Mouse (Mus musculus) right cerebral cortex, postnatal 10 days (tissue): ENCODE measurements around the gene Irs2.

Experiments used
- DNase-seq, 2 experiments: peaks; one replicate each; pipeline ENCODE4 v3.0.0; 2021; ENCODE audit warnings: low spot score in 2 of 2

Gene Irs2

DNA sequence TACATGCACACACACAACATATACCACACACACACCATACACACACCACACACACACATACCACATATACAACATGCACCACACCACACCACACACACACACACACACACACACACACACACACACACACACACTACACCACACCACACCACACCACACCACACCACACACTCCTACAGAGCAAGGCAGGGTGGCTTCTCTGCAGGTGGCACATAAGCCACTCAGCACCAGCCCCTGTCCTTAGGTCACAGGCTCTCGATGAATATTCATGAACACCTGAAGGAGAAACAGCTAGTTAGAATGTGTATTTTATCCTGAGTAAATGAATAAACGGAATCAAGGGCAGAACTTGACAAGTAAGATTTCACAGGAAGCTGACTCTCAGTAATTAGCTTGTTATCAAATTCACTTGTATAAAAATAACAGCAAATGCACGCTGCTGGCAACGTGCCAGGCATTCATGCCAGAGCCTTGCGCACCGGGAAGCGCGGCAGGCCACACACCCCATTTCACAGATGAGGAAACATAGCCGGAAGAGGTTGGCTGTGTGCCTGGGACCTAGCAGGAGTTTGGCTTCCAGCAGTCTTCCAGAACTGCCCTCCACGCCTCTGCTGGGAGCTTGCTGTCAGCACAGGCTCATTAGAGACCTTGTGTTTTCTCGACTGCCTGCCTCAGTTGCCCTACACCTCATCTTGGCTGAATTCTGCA lies 54.8 kb downstream of the Irs2 start:
- peak; percentile 81 to 84 for DNase-seq

DNA sequence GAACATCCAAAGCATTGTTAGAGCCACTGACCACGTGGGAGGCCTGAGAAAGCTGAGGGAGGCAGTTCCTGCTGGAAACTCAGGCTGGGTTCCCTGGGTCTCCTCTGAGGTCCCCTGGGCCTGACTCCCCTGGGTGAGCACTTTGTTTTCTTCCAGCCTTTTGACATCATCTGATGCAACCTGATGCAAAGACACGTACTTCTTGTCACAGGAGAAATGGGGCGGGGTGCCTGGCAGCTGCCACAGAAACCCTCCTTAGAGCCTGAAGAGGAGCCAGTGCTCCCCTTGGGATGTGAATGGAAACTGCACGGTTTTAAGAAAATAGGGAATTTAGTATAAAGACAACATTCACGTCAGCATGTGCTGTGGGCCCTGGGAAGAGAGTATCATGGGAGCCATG lies 55.6 kb downstream of the Irs2 start:
- DNase-seq, result no peak

DNA sequence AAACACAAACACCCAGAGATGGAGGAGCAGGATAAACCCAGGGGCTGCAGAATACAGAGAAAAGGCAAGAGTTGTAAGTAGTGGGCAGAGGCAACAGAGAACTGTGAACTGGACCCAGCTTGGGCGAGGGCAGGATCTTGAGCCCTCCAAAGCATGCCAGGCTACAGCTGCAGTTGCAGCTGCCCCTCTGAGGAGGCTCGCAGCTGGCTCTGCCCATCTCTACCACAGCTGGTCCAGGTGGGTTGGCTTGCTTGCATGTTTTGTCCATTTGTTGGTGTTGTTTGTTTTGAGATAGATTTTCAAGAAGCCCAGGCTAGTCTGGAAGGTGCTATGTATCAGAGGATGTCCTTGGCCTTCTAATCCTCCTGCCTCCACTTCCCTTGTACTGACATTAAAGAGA lies 56.0 kb downstream of the Irs2 start:
- no peak for DNase-seq

DNA sequence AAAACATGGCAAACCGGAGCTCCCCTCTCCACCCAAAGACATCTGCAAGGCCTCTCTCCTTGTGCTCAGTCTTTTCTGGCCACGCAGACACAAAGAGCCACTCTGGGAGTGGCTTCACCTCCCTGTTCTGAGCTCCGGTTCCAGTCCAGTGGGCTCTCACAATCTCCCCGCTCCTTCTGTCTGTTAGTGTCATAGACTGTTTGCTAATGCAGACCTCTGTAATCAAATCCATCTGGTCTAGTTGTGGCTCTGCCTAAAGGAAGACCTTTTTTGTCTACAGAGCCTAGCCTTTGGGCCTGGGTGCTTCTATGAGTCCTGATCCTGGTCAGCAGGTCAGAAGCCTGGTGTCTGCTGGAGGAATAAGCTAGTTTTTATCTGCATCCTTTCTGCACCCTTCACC lies 56.7 kb downstream of the Irs2 start:
- no peak for DNase-seq

DNA sequence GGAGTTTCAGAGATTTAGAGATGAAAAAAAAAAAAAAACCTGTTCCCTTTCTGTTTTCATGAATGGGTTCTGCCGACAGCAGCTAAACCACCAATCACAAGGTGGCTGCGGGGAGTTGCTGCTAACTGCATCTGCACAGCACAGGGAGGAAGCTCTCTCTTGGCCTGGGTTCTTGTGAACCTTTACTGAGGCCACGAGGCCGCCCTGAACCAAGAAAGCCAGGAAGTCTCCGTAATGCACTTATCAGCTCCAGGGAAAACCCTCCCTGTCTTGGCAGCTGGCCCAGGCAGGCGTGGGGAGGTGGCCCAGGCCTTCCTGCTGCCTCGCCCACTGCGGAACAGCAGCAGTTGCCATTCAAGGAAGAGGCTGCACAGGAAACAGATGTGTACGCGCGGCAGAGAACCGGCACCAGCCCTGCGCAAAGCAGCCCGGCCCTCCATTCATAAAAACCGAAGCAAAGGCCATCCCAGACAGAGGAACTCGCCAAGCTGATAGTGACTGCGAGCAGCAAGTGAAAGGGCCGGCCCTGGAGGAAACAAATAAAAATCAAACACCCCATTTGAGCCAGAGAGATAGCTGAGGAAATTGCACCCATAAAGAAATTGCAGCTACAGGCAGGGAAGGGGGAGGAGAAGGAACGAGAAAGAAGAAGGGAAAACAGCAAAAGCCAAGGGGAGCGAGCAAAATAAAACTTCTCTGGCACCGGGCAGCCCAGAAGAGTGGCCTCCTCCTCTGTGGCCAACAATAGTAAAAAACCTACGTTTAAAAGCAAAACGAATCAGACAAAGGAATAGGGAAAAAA lies 62.1 kb downstream of the Irs2 start:
- DNase-seq, result peak; percentile 85 to 86

DNA sequence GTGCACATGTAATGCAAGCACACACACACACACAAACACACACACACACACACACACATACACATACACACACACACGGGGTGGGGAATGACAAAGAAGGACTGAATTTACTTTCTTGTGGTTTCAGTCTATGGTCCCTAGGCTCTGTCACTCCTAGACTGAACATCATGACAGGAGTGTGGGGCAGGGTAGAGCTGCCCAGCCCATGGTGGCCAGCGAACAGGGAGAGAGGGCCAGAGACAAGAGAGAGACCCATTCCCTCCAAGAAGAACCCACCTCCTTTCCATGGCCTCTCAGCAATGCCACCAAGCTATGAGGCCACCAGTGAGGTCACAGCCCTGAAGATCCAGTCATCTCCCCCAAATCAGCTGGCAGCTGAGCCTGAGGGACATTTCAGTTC lies 62.8 kb downstream of the Irs2 start:
- no peak for DNase-seq

DNA sequence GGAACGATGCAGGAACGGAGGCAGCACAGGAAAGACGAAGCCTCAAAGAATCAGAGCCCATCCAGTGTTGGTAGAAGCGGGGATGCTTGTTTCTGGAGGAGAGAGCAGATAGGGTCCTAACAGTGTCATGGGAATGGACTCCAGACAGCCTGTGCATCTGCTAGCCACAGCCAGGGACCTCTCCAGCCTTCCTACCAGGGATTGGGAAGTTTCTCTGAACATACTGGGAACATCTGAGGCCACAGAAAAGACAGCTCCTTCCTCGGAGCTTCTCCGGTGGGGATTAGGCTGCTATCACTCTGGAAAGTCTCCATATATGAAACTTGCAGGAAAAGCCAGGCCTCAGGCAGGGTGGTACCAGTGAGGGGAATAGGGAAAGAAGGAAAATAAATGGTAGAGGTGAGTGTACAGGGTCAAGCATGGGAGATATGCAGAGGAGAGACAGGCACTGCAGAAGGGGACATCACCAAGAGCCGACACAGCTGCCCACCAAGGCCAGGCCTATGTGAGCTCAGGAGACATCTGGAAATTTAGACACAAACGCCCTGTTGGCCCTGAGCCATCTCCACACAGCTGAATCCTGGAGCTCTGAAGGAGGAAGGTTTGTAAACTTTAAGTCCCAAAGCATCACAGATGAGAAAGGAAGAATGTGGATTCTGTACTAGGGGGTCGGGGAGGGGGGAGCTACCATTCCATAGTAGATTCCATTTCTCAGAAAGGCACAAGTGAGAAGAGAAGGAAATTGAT lies 64.8 kb downstream of the Irs2 start:
- DNase-seq, result no peak

DNA sequence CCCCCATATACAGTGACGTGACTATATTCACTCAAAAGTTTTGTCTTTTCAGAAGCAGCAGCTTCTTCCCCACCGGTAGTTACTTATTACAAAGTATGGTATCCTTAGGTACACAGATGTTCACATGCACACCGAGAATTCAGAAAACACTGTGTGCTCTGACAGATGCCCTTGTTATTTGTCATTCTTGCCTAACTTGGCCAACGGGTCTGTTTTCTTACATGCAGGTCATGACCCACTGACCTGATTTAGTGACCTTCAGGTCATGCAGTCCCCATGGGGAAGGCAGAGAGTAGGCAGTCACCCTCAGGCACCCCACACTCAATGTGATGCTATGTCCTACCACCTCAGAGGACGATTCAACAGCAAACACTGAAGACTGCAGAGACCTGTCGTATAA lies 68.4 kb downstream of the Irs2 start:
- DNase-seq, result no peak

DNA sequence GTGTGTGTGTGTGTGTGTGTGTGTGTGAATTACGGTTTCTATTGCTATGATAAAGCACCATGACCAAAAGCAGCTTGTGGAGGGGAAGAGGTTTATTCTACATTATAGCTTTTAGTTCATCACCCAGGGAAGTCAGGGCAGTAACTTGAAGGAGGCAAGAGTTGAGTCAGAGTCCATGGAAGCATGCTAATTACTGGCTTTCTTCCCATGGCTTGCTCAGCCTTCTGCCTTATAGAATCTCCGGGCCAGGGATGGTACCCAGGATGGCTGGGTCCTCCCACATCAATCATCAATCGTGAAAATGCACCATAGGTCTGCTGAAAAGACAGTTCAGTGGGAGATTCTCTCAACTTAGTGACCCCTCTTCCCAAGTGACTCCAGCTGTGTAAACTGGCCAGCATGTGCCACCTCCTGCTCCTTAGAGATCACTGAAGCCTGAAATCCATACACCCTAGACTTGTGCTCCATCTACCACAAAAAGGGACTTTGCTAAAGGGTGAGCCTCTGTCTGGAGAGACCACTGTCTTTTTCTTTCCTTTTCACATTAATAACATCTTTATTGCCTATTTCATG lies 69.0 kb downstream of the Irs2 start:
- no peak for DNase-seq

DNA sequence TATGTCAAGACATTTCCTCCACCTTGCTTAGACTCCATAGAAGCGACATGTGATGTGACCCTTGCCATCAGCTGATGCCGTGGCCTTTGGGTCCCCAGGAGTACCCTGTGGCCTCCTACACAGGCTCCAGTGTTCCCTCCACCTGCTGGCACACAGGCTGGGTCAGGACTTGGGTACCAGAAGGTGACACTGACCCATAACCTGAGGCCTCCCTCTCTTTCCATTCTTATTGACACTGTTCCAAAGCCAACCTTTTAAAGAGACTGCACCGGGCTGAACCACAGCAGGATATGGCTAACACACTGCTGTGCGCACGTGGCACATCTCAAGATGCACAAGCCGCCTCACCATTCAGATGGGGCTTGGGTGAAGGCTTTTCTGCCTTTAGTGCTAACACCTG lies 70.0 kb downstream of the Irs2 start:
- no peak for DNase-seq

DNA sequence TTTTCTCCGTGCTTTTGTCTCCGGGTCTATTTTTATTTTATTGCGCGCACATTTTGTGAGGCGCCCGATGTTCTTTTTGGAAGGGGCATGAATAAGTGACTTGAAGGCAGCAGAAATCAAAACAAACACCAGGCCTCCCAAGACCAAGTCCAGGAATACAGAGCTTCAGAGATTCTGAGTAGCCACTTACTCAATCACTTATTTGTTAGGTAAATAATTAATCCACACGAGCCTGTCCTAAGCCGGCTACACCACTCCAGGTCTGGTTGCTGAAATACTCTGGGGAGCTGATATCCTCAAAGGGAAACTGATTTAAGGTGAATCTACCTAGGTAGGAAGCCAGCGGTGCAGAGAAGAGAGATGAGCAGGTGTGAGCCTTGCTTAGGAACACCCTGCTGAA lies 71.6 kb downstream of the Irs2 start:
- no peak for DNase-seq

DNA sequence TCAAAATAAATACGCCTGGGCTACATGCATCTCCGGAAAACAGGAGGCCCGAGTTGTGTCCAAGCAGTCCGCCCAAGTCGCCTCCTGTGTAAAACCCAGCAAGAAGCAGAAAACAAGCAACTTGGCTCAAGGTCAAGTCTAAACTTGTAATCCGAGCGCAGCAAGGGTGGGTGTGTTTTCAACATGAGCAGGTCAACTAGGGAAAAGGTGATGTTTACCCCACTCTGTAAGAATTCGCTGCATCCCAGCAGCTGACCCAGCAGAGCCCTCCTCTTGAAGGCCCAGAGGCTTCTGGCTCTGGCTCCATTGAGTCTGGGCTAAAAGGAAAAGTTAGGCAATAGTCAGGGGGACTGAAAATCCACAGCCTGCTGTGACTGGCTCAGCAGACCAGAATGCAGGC lies 73.0 kb downstream of the Irs2 start:
- DNase-seq, result no peak
